Mouse (Mus musculus): ENCODE results near the gene Hist1h2bb.

The Hist1h2bb gene

GRCm38 (mm10) chr13:23728472-23729191, 17.9 kb upstream of the Hist1h2bb start:
- no peak for DNase-seq (ENCODE audit: low spot score)

GRCm38 (mm10) chr13:23729192-23729525, 17.4 kb upstream of the Hist1h2bb start:
- DNase-seq (ENCODE audit: low spot score): no peak

GRCm38 (mm10) chr13:23729706-23730105, 16.8 kb upstream of the Hist1h2bb start:
- no peak for DNase-seq (ENCODE audit: low spot score)

GRCm38 (mm10) chr13:23730479-23730878, 16.1 kb upstream of the Hist1h2bb start:
- DNase-seq (ENCODE audit: low spot score): peak; percentile 23

GRCm38 (mm10) chr13:23732156-23732804, 14.3 kb upstream of the Hist1h2bb start:
- peak; percentile 70 for DNase-seq (ENCODE audit: low spot score)

GRCm38 (mm10) chr13:23737091-23737490, 9.4 kb upstream of the Hist1h2bb start:
- no peak for DNase-seq (ENCODE audit: low spot score)

GRCm38 (mm10) chr13:23738041-23738440, 8.5 kb upstream of the Hist1h2bb start:
- peak; percentile 59 for DNase-seq (ENCODE audit: low spot score)

- peak; percentile 96 for DNase-seq (ENCODE audit: low spot score)
Observed at GRCm38 (mm10) chr13:23738677-23739068, 7.9 kb upstream of the Hist1h2bb start, which contains the start of gene Hist1h1c. TSS of gene Hist1h1c (plus strand) at chr13:23738808.

GRCm38 (mm10) chr13:23739069-23739921, 7.2 kb upstream of the Hist1h2bb start:
- peak; percentile 94 for DNase-seq (ENCODE audit: low spot score)

- DNase-seq (ENCODE audit: low spot score): no peak
Observed at GRCm38 (mm10) chr13:23739922-23740252, 6.6 kb upstream of the Hist1h2bb start.

- peak; percentile 63 for DNase-seq (ENCODE audit: low spot score)
Observed at GRCm38 (mm10) chr13:23740256-23740840, 6.2 kb upstream of the Hist1h2bb start.

- peak; percentile 35 for DNase-seq (ENCODE audit: low spot score)
Observed at GRCm38 (mm10) chr13:23740910-23741309, 5.6 kb upstream of the Hist1h2bb start.

- DNase-seq (ENCODE audit: low spot score): no peak
Observed at GRCm38 (mm10) chr13:23742007-23742406, 4.5 kb upstream of the Hist1h2bb start.

GRCm38 (mm10) chr13:23743215-23743614, 3.3 kb upstream of the Hist1h2bb start:
- DNase-seq (ENCODE audit: low spot score): peak; percentile 33

GRCm38 (mm10) chr13:23743963-23744362, 2.6 kb upstream of the Hist1h2bb start:
- peak; percentile 63 for DNase-seq (ENCODE audit: low spot score)

- peak; percentile 75 for DNase-seq (ENCODE audit: low spot score)
Observed at GRCm38 (mm10) chr13:23744421-23745380, 1.8 kb upstream of the Hist1h2bb start.

- peak; percentile 94 for DNase-seq (ENCODE audit: low spot score)
Observed at GRCm38 (mm10) chr13:23745381-23746161, 963 bp upstream of the Hist1h2bb start, which contains the start of gene Hist1h3c. TSS of gene Hist1h3c (minus strand) at chr13:23745602.

- DNase-seq (ENCODE audit: low spot score): peak; percentile 79
Observed at GRCm38 (mm10) chr13:23747081-23747891, 752 bp downstream of the Hist1h2bb start.

- peak; percentile 69 for DNase-seq (ENCODE audit: low spot score)
Observed at GRCm38 (mm10) chr13:23747892-23748288, 1.4 kb downstream of the Hist1h2bb start.
